Mouse (Mus musculus): ENCODE results near the gene Palmd. TPM values are rescaled to one million over a fixed set of nuclear protein-coding genes. Genes with fewer than 3 reads are reported as not detected.

Palmd gene
- polyA plus RNA-seq, 1 experiment from 2014 or later, result 7.1 TPM

GRCm38 (mm10) chr3:116953366-116953765 is 15.4 kb downstream of the Palmd start:
- H3K4me2 ChIP-seq (replicated peaks), result no peak overlapping the region
- 81% methylated on average over 6 of the region's 6 CpGs for WGBS
- H3K9me3 ChIP-seq, result no peaks in the 10 kb centered on the region
- no peak overlapping the region for H3K9ac ChIP-seq
- no peaks in the 10 kb centered on the region for H3K4me1 ChIP-seq
- no peak overlapping the region for H3K4me3 ChIP-seq
- H3K36me3 ChIP-seq, result no peaks in the 10 kb centered on the region
- ATAC-seq (ENCODE audit: low FRiP score, low read depth), result no peak
- H3K27me3 ChIP-seq (replicated peaks), result no peaks in the 10 kb centered on the region
- H3K27ac ChIP-seq, result no peak overlapping the region

GRCm38 (mm10) chr3:116952242-116952899 is 16.4 kb downstream of the Palmd start:
- Histone ChIP-seq H3K36me3 (no peaks in the 10 kb centered on the region), H3K9me3 (no peaks in the 10 kb centered on the region), H3K27ac (no peak overlapping the region), H3K4me3 (no peak overlapping the region), H3K4me1 (no peaks in the 10 kb centered on the region), H3K9ac (no peak overlapping the region), H3K27me3 (replicated peaks) (no peaks in the 10 kb centered on the region), H3K4me2 (replicated peaks) (no peak overlapping the region)
- WGBS, result 81% methylated on average over 8 of the region's 8 CpGs
- no peak for ATAC-seq (ENCODE audit: low FRiP score, low read depth)

- H3K4me2 ChIP-seq (replicated peaks), result no peak overlapping the region
- 95% methylated on average over 3 of the region's 3 CpGs for WGBS
- H3K27me3 ChIP-seq (replicated peaks), result no peaks in the 10 kb centered on the region
- no peak overlapping the region for H3K27ac ChIP-seq
- H3K9me3 ChIP-seq, result no peaks in the 10 kb centered on the region
- H3K4me1 ChIP-seq, result no peaks in the 10 kb centered on the region
- H3K4me3 ChIP-seq, result no peak overlapping the region
- no peaks in the 10 kb centered on the region for H3K36me3 ChIP-seq
- no peak overlapping the region for H3K9ac ChIP-seq
- no peak for ATAC-seq (ENCODE audit: low FRiP score, low read depth)
Observed at GRCm38 (mm10) chr3:116951489-116951888, 17.3 kb downstream of the Palmd start.

GRCm38 (mm10) chr3:116950665-116951115 is 18.1 kb downstream of the Palmd start:
- Histone ChIP-seq H3K9ac (no peak overlapping the region), H3K4me1 (no peaks in the 10 kb centered on the region), H3K36me3 (no peaks in the 10 kb centered on the region), H3K27me3 (replicated peaks) (no peaks in the 10 kb centered on the region), H3K27ac (no peak overlapping the region), H3K4me2 (replicated peaks) (no peak overlapping the region), H3K9me3 (no peaks in the 10 kb centered on the region), H3K4me3 (no peak overlapping the region)
- WGBS, result 88% methylated on average over 6 of the region's 6 CpGs
- no peak for ATAC-seq (ENCODE audit: low FRiP score, low read depth)

- Histone ChIP-seq H3K4me2 (replicated peaks) (no peak overlapping the region), H3K4me1 (no peaks in the 10 kb centered on the region), H3K9me3 (no peaks in the 10 kb centered on the region), H3K9ac (no peak overlapping the region), H3K4me3 (no peak overlapping the region), H3K27me3 (replicated peaks) (no peaks in the 10 kb centered on the region), H3K27ac (no peak overlapping the region), H3K36me3 (no peaks in the 10 kb centered on the region)
- ATAC-seq (ENCODE audit: low FRiP score, low read depth), result no peak
- WGBS, result 86% methylated on average over 4 of the region's 4 CpGs
Observed at GRCm38 (mm10) chr3:116946476-116946875, 22.3 kb downstream of the Palmd start.

GRCm38 (mm10) chr3:116943422-116943821 is 25.4 kb downstream of the Palmd start:
- ATAC-seq (ENCODE audit: low FRiP score, low read depth), result no peak
- H3K9ac ChIP-seq, result no peak overlapping the region
- 82% methylated on average over 4 of the region's 4 CpGs for WGBS
- H3K4me3 ChIP-seq, result no peak overlapping the region
- H3K4me2 ChIP-seq (replicated peaks), result no peak overlapping the region
- H3K9me3 ChIP-seq, result no peaks in the 10 kb centered on the region
- no peaks in the 10 kb centered on the region for H3K4me1 ChIP-seq
- no peak overlapping the region for H3K27ac ChIP-seq
- H3K36me3 ChIP-seq, result no peaks in the 10 kb centered on the region
- H3K27me3 ChIP-seq (replicated peaks), result no peaks in the 10 kb centered on the region

- no peaks in the 10 kb centered on the region for H3K27me3 ChIP-seq (replicated peaks)
- H3K4me2 ChIP-seq (replicated peaks), result no peak overlapping the region
- H3K36me3 ChIP-seq, result no peaks in the 10 kb centered on the region
- H3K4me3 ChIP-seq, result no peak overlapping the region
- WGBS, result 68% methylated on average over 6 of the region's 6 CpGs
- no peaks in the 10 kb centered on the region for H3K9me3 ChIP-seq
- no peaks in the 10 kb centered on the region for H3K4me1 ChIP-seq
- H3K9ac ChIP-seq, result no peak overlapping the region
- no peak overlapping the region for H3K27ac ChIP-seq
- no peak for ATAC-seq (ENCODE audit: low FRiP score, low read depth)
Observed at GRCm38 (mm10) chr3:116942751-116943150, 26.0 kb downstream of the Palmd start.

- Histone ChIP-seq H3K27me3 (replicated peaks) (no peaks in the 10 kb centered on the region), H3K27ac (no peak overlapping the region), H3K9me3 (no peaks in the 10 kb centered on the region), H3K4me3 (no peak overlapping the region), H3K4me2 (replicated peaks) (no peak overlapping the region), H3K9ac (no peak overlapping the region), H3K36me3 (no peaks in the 10 kb centered on the region), H3K4me1 (no peaks in the 10 kb centered on the region)
- no peak for ATAC-seq (ENCODE audit: low FRiP score, low read depth)
- WGBS, result 87% methylated on average over 1 of the region's 1 CpGs
Observed at GRCm38 (mm10) chr3:116941559-116942117, 27.1 kb downstream of the Palmd start.

- WGBS, result 85% methylated on average over 10 of the region's 10 CpGs
- Histone ChIP-seq H3K9me3 (no peaks in the 10 kb centered on the region), H3K4me3 (no peak overlapping the region)
Observed at GRCm38 (mm10) chr3:116940804-116941558, 27.8 kb downstream of the Palmd start.

GRCm38 (mm10) chr3:116936934-116937691 is 31.7 kb downstream of the Palmd start:
- Histone ChIP-seq H3K4me3 (no peak overlapping the region), H3K4me2 (replicated peaks) (no peak overlapping the region), H3K9me3 (no peaks in the 10 kb centered on the region), H3K9ac (no peak overlapping the region), H3K36me3 (no peaks in the 10 kb centered on the region), H3K27ac (no peak overlapping the region), H3K4me1 (no peaks in the 10 kb centered on the region), H3K27me3 (replicated peaks) (no peaks in the 10 kb centered on the region)
- ATAC-seq (ENCODE audit: low FRiP score, low read depth), result no peak
- WGBS, result 64% methylated on average over 4 of the region's 4 CpGs

More at GRCm38 (mm10) chr3:116940804-116941558, 27.8 kb downstream of the Palmd start:
- no peaks in the 10 kb centered on the region for H3K36me3 ChIP-seq
- H3K4me1 ChIP-seq, result no peaks in the 10 kb centered on the region
- H3K27ac ChIP-seq, result no peak overlapping the region
- ATAC-seq (ENCODE audit: low FRiP score, low read depth), result no peak
- H3K27me3 ChIP-seq (replicated peaks), result no peaks in the 10 kb centered on the region
- no peak overlapping the region for H3K4me2 ChIP-seq (replicated peaks)
- no peak overlapping the region for H3K9ac ChIP-seq

GRCm38 (mm10) chr3:116933158-116933557 is 35.6 kb downstream of the Palmd start:
- no peaks in the 10 kb centered on the region for H3K27me3 ChIP-seq (replicated peaks)
- H3K4me2 ChIP-seq (replicated peaks), result no peak overlapping the region
- H3K4me1 ChIP-seq, result no peaks in the 10 kb centered on the region
- H3K9me3 ChIP-seq, result no peaks in the 10 kb centered on the region
- H3K36me3 ChIP-seq, result no peaks in the 10 kb centered on the region
- no peak overlapping the region for H3K4me3 ChIP-seq
- H3K27ac ChIP-seq, result no peak overlapping the region
- 89% methylated on average over 1 of the region's 1 CpGs for WGBS
- H3K9ac ChIP-seq, result no peak overlapping the region
- no peak for ATAC-seq (ENCODE audit: low FRiP score, low read depth)

GRCm38 (mm10) chr3:116928994-116929393 is 39.8 kb downstream of the Palmd start:
- 91% methylated on average over 4 of the region's 4 CpGs for WGBS
- Histone ChIP-seq H3K36me3 (no peaks in the 10 kb centered on the region), H3K27me3 (replicated peaks) (no peaks in the 10 kb centered on the region)

More at GRCm38 (mm10) chr3:116928994-116929393, 39.8 kb downstream of the Palmd start:
- H3K4me2 ChIP-seq (replicated peaks), result no peak overlapping the region
- no peak overlapping the region for H3K4me3 ChIP-seq
- H3K27ac ChIP-seq, result no peak overlapping the region
- H3K9me3 ChIP-seq, result no peaks in the 10 kb centered on the region
- H3K4me1 ChIP-seq, result no peaks in the 10 kb centered on the region
- no peak overlapping the region for H3K9ac ChIP-seq
- ATAC-seq (ENCODE audit: low FRiP score, low read depth), result no peak
